Mouse (Mus musculus) lung, postnatal 25 days (tissue): Measurements from ENCODE around the gene Txnrd3.

ENCODE experiments used
- DNase-seq: peaks from one replicate; pipeline ENCODE4 v3.0.0; 2022; ENCODE audit warnings: low spot score

Gene Txnrd3

GRCm38 (mm10) chr6:89658342-89658741 is 14.6 kb downstream of the Txnrd3 start:
- DNase-seq = no peak

- no peak for DNase-seq
Observed at GRCm38 (mm10) chr6:89658931-89659330, 15.1 kb downstream of the Txnrd3 start.

- peak; percentile 75 for DNase-seq
Observed at GRCm38 (mm10) chr6:89659692-89660423, 16.1 kb downstream of the Txnrd3 start.

- DNase-seq = no peak
Observed at GRCm38 (mm10) chr6:89660490-89660889, 16.7 kb downstream of the Txnrd3 start.

GRCm38 (mm10) chr6:89662521-89662920 is 18.7 kb downstream of the Txnrd3 start:
- peak; percentile 53 for DNase-seq

GRCm38 (mm10) chr6:89665155-89665554 is 21.4 kb downstream of the Txnrd3 start:
- DNase-seq = peak; percentile 31

GRCm38 (mm10) chr6:89665667-89666066 is 21.9 kb downstream of the Txnrd3 start:
- no peak for DNase-seq

GRCm38 (mm10) chr6:89666976-89667375 is 23.2 kb downstream of the Txnrd3 start:
- DNase-seq = no peak

GRCm38 (mm10) chr6:89669556-89669955 is 25.8 kb downstream of the Txnrd3 start:
- no peak for DNase-seq

- no peak for DNase-seq
Observed at GRCm38 (mm10) chr6:89671431-89671830, 27.6 kb downstream of the Txnrd3 start.

GRCm38 (mm10) chr6:89672641-89673040 is 28.9 kb downstream of the Txnrd3 start:
- no peak for DNase-seq

GRCm38 (mm10) chr6:89673135-89673780 is 29.5 kb downstream of the Txnrd3 start:
- no peak for DNase-seq

GRCm38 (mm10) chr6:89678522-89678921 is 34.7 kb downstream of the Txnrd3 start:
- DNase-seq = no peak

- DNase-seq = peak; percentile 56
Observed at GRCm38 (mm10) chr6:89679291-89679835, 35.6 kb downstream of the Txnrd3 start.

GRCm38 (mm10) chr6:89680155-89680554 is 36.4 kb downstream of the Txnrd3 start:
- peak; percentile 80 for DNase-seq

- no peak for DNase-seq
Observed at GRCm38 (mm10) chr6:89684231-89684630, 40.4 kb downstream of the Txnrd3 start.

- no peak for DNase-seq
Observed at GRCm38 (mm10) chr6:89687100-89687499, 43.3 kb downstream of the Txnrd3 start.

GRCm38 (mm10) chr6:89706624-89707023 is 62.8 kb downstream of the Txnrd3 start:
- DNase-seq = no peak

- no peak for DNase-seq
Observed at GRCm38 (mm10) chr6:89707240-89707639, 63.5 kb downstream of the Txnrd3 start, which contains the start of gene Vmn1r40. TSS of gene Vmn1r40 (plus strand) at chr6:89707540.

GRCm38 (mm10) chr6:89718051-89718450 is 74.3 kb downstream of the Txnrd3 start:
- no peak for DNase-seq
